ENCODE assay signal across 8 mouse cellular contexts in genomic region chr10:59952781-59953563, GRCm38 (mm10). TPM values are rescaled to one million over a fixed set of nuclear protein-coding genes. Genes with fewer than 3 reads are reported as not detected.
DNase-seq lines count a peak whose midpoint lies in the region; ATAC-seq and TF ChIP-seq lines count a peak whose summit lies in the region.

No protein-coding gene starts in this region.

- peaks cover 39% of the 10 kb centered on the region for H3K4me1 ChIP-seq in liver, embryonic 12.5 days
- peaks cover 22% of the 10 kb centered on the region for H3K4me1 ChIP-seq in small intestine, adult 2 months (ENCODE audit: control insufficient read depth, insufficient read depth, insufficient read length, low read length)

- peaks cover 69% of the 10 kb centered on the region for H3K27me3 ChIP-seq in liver, embryonic 12.5 days (replicated peaks)
- no peaks in the 10 kb centered on the region for H3K27me3 ChIP-seq in small intestine, adult 2 months (ENCODE audit: control insufficient read depth, insufficient read depth, low read length)

- peak; percentile 47 for DNase-seq in testis, postnatal 14 days (ENCODE audit: low spot score)
- DNase-seq in testis, postnatal 10 days (ENCODE audit: low spot score): no peak
- DNase-seq in cerebellum, postnatal 36 days: peak; percentile 57 to 58
- DNase-seq in heart, postnatal 36 days: peak; percentile 52 to 58
- no peak for DNase-seq in left cerebral cortex, postnatal 25 days (ENCODE audit: low spot score in 2 of 2)
- no peak for DNase-seq in urinary bladder, adult 18-20 months (ENCODE audit: low spot score in 2 of 2)

- intact Hi-C loops in heart, postnatal 36 days (cut with DNase I): loop anchor here (1.0 kb wide), 1 partner anchor 21 kb away; no protein-coding TSS in a partner anchor
- intact Hi-C loops in left cerebral cortex, postnatal 25 days (cut with DNase I): loop anchor here (1.0 to 2.0 kb wide), 2 partner anchors 17 to 50 kb away; partner anchors contain the start of genes Anapc16 and Ascc1

- 25% methylated on average over 16 of the region's 16 CpGs for WGBS in liver, embryonic 12.5 days (ENCODE audit: insufficient replicate concordance)
- 44% methylated on average over 16 of the region's 16 CpGs for WGBS in small intestine, adult 2 months

- H3K27ac ChIP-seq in liver, embryonic 12.5 days: no peak overlapping the region
- H3K27ac ChIP-seq in small intestine, adult 2 months (ENCODE audit: insufficient read depth, low read depth, low read length): no peak overlapping the region

- H3K4me2 ChIP-seq in liver, embryonic 12.5 days: peak overlapping the region; percentile 95

- no peak for TF ChIP-seq CTCF in small intestine, adult 2 months (IDR thresholded peaks at IDR 0.05; ENCODE audit: extremely low read depth, insufficient read length, insufficient replicate concordance, low read depth, low read length)

- peak overlapping the region; percentile 66 for H3K4me3 ChIP-seq in liver, embryonic 12.5 days
- H3K4me3 ChIP-seq in small intestine, adult 2 months (ENCODE audit: low read depth, low read length): peak overlapping the region; percentile 67; the same call in 1 of the 2 replicates

- TF ChIP-seq POLR2A in small intestine, adult 2 months (IDR thresholded peaks at IDR 0.05; ENCODE audit: low read depth, low read length): no peak

- H3K36me3 ChIP-seq in liver, embryonic 12.5 days: no peaks in the 10 kb centered on the region; the same call in 1 of the 2 replicates
- peaks cover 6% of the 10 kb centered on the region for H3K36me3 ChIP-seq in small intestine, adult 2 months (ENCODE audit: control insufficient read depth, insufficient read depth, low read length)

- ATAC-seq in liver, embryonic 12.5 days: no peak

- H3K9ac ChIP-seq in liver, embryonic 12.5 days: peak overlapping the region; percentile 70

- H3K9me3 ChIP-seq in liver, embryonic 12.5 days (replicated peaks): no peaks in the 10 kb centered on the region

RNA-seq across cellular contexts. Expression of gene Ddit4, which starts 1.3 kb away (rescaled TPM):
- total RNA-seq in heart, postnatal 36 days (2021): 10 to 100 TPM; 37.1 to 64.2 TPM
- polyA plus RNA-seq in liver, embryonic 12.5 days (2016; fragmentation: Nextera tagmentation; extraction: Ambion mirVana): 5.4 and 6.9 TPM in 2 replicates
- 21.5 and 35.0 TPM in 2 replicates for polyA plus RNA-seq in small intestine, adult 2 months (2012; rRNA removed)
- 10 to 100 TPM; 40.8 to 42.6 TPM for total RNA-seq in left cerebral cortex, postnatal 25 days (2021)

RNA-seq across cellular contexts. Expression of gene Ascc1, which starts 49.6 kb away (rescaled TPM):
- 10 to 100 TPM; 23.0 to 24.0 TPM for total RNA-seq in heart, postnatal 36 days (2021)
- 22.6 and 23.4 TPM in 2 replicates for polyA plus RNA-seq in liver, embryonic 12.5 days (2016; fragmentation: Nextera tagmentation; extraction: Ambion mirVana)
- 5.8 and 14.2 TPM in 2 replicates for polyA plus RNA-seq in small intestine, adult 2 months (2012; rRNA removed)
- total RNA-seq in left cerebral cortex, postnatal 25 days (2021): 10 to 100 TPM; 15.1 to 15.5 TPM

RNA-seq across cellular contexts. Expression of gene Anapc16, which starts 50.0 kb away (rescaled TPM):
- 10 to 100 TPM; 68.1 to 73.7 TPM for total RNA-seq in heart, postnatal 36 days (2021)
- polyA plus RNA-seq in liver, embryonic 12.5 days (2016; fragmentation: Nextera tagmentation; extraction: Ambion mirVana): 55.3 and 63.1 TPM in 2 replicates
- polyA plus RNA-seq in small intestine, adult 2 months (2012; rRNA removed): 33.0 and 51.4 TPM in 2 replicates
- total RNA-seq in left cerebral cortex, postnatal 25 days (2021): 10 to 100 TPM; 62.9 to 63.5 TPM

Comparison
In these comparisons a context has a peak if more than half of its experiments do, and no peak if none do; other contexts are left out.
1. DNase-seq: peak in testis, postnatal 14 days (single experiment), cerebellum, postnatal 36 days (2 of 2) and heart, postnatal 36 days (2 of 2); none in testis, postnatal 10 days (single experiment), left cerebral cortex, postnatal 25 days (0 of 2) and urinary bladder, adult 18-20 months (0 of 2).